Mouse (Mus musculus): ENCODE measurements around the gene Scn3a. TPM values are rescaled to one million over a fixed set of nuclear protein-coding genes. Genes with fewer than 3 reads are reported as not detected.

Gene Scn3a
- polyA plus RNA-seq, 1 experiment, result 0.21 TPM

DNA sequence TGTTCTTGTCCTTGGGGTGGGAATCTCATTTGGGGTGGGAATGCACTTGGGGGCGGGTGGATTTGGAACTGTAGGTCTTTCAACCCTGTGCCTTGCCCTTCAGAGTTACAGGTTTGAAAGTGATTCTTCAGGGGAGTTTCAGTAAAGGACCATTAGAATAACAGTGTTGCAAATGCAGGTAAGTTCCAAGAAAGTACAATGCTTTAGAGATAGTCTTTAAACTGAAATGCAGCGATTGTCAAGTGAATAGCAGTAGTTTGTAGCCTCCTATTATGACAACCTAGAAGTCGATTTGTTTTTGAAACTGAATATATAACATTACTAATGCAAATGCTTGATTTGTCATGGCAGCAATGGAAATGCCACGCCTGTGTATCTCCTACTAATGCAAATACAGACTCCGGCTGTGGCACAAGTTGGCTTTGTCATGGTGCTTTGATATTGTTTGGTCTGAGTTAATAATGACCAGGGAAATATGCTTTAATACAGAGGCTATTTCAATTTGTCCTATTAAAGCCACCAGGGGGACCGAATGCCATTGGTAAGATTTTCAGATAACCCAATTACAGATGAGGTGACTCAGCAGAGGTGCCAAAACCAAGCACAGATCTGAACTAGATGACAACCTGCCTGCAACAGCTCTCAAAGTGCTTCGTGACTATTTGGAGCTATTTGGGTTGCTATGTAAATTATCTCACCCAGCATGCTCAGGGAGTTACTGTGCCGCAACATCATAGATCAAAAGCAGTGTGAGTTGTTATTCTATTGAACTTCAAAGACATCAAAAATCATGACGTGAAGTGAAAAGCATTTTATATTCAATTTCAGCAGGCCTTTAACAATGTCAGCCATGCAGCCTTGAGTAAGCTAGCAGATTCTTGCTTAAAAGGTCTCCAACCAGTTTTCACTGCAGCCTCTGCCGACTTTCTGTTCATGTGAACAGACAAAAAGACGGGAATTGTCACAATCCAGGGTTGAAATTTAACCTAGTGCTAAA lies 145.9 kb downstream of the Scn3a start:
- Histone ChIP-seq H3K27me3 (ENCODE audit: control insufficient read depth, insufficient read depth, low read length) (no peaks in the 10 kb centered on the region), H3K27ac (ENCODE audit: control insufficient read depth, insufficient read depth, low read depth, low read length) (no peak overlapping the region), H3K4me3 (ENCODE audit: control insufficient read depth, low read depth, low read length) (no peak overlapping the region), H3K36me3 (ENCODE audit: control insufficient read depth, insufficient read depth, low read length) (no peaks in the 10 kb centered on the region), H3K4me1 (ENCODE audit: control insufficient read depth, insufficient read depth, low read length) (no peaks in the 10 kb centered on the region)
- no peak for TF ChIP-seq POLR2A (IDR thresholded peaks at IDR 0.05; ENCODE audit: control insufficient read depth, low read depth, low read length)
- TF ChIP-seq CTCF (IDR thresholded peaks at IDR 0.05; ENCODE audit: control insufficient read depth, insufficient read depth, insufficient replicate concordance, low read depth, low read length), result no peak

GRCm38 (mm10) chr2:65418608-65419007 lies 148.8 kb downstream of the Scn3a start:
- no peak for TF ChIP-seq POLR2A (IDR thresholded peaks at IDR 0.05; ENCODE audit: control insufficient read depth, low read depth, low read length)
- TF ChIP-seq CTCF (IDR thresholded peaks at IDR 0.05; ENCODE audit: control insufficient read depth, insufficient read depth, insufficient replicate concordance, low read depth, low read length), result no peak
- Histone ChIP-seq H3K36me3 (ENCODE audit: control insufficient read depth, insufficient read depth, low read length) (no peaks in the 10 kb centered on the region), H3K27me3 (ENCODE audit: control insufficient read depth, insufficient read depth, low read length) (no peaks in the 10 kb centered on the region), H3K4me1 (ENCODE audit: control insufficient read depth, insufficient read depth, low read length) (peaks cover 4% of the 10 kb centered on the region), H3K27ac (ENCODE audit: control insufficient read depth, insufficient read depth, low read depth, low read length) (no peak overlapping the region), H3K4me3 (ENCODE audit: control insufficient read depth, low read depth, low read length) (no peak overlapping the region)

DNA sequence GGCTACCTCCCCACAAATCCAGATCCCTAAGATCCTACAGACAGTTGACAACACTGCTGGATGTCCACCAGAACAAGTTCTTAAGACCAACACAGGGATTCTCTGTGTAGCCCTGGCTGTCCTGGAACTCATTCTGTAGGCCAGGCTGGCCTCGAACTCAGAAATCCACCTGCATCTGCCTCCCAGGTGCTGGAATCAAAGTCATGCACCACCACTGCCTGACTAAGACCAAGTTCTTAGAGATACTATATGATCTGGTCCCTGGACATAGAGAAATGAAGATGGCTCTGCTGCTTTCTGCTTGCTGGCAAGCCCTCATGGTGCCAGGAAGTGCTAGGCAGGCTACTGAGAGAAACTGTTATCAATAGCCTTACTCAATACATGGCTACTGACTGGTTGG lies 150.9 kb downstream of the Scn3a start:
- no peak overlapping the region for H3K27ac ChIP-seq (ENCODE audit: control insufficient read depth, insufficient read depth, low read depth, low read length)
- no peaks in the 10 kb centered on the region for H3K36me3 ChIP-seq (ENCODE audit: control insufficient read depth, insufficient read depth, low read length)
- TF ChIP-seq POLR2A (IDR thresholded peaks at IDR 0.05; ENCODE audit: control insufficient read depth, low read depth, low read length) (no peak), CTCF (IDR thresholded peaks at IDR 0.05; ENCODE audit: control insufficient read depth, insufficient read depth, insufficient replicate concordance, low read depth, low read length) (no peak)
- peaks cover 4% of the 10 kb centered on the region for H3K4me1 ChIP-seq (ENCODE audit: control insufficient read depth, insufficient read depth, low read length)
- no peak overlapping the region for H3K4me3 ChIP-seq (ENCODE audit: control insufficient read depth, low read depth, low read length)
- no peaks in the 10 kb centered on the region for H3K27me3 ChIP-seq (ENCODE audit: control insufficient read depth, insufficient read depth, low read length)

GRCm38 (mm10) chr2:65415294-65415693 lies 152.1 kb downstream of the Scn3a start:
- peaks cover 4% of the 10 kb centered on the region for H3K4me1 ChIP-seq (ENCODE audit: control insufficient read depth, insufficient read depth, low read length)
- H3K36me3 ChIP-seq (ENCODE audit: control insufficient read depth, insufficient read depth, low read length), result no peaks in the 10 kb centered on the region
- H3K27ac ChIP-seq (ENCODE audit: control insufficient read depth, insufficient read depth, low read depth, low read length), result no peak overlapping the region
- TF ChIP-seq CTCF (IDR thresholded peaks at IDR 0.05; ENCODE audit: control insufficient read depth, insufficient read depth, insufficient replicate concordance, low read depth, low read length), result no peak
- no peak for TF ChIP-seq POLR2A (IDR thresholded peaks at IDR 0.05; ENCODE audit: control insufficient read depth, low read depth, low read length)
- H3K27me3 ChIP-seq (ENCODE audit: control insufficient read depth, insufficient read depth, low read length), result no peaks in the 10 kb centered on the region
- no peak overlapping the region for H3K4me3 ChIP-seq (ENCODE audit: control insufficient read depth, low read depth, low read length)

- H3K36me3 ChIP-seq (ENCODE audit: control insufficient read depth, insufficient read depth, low read length), result no peaks in the 10 kb centered on the region
- no peak overlapping the region for H3K27ac ChIP-seq (ENCODE audit: control insufficient read depth, insufficient read depth, low read depth, low read length)
- H3K4me3 ChIP-seq (ENCODE audit: control insufficient read depth, low read depth, low read length), result no peak overlapping the region; the same call in 1 of the 2 replicates
- H3K27me3 ChIP-seq (ENCODE audit: control insufficient read depth, insufficient read depth, low read length), result no peaks in the 10 kb centered on the region
- TF ChIP-seq CTCF (IDR thresholded peaks at IDR 0.05; ENCODE audit: control insufficient read depth, insufficient read depth, insufficient replicate concordance, low read depth, low read length) (no peak), POLR2A (IDR thresholded peaks at IDR 0.05; ENCODE audit: control insufficient read depth, low read depth, low read length) (no peak)
- H3K4me1 ChIP-seq (ENCODE audit: control insufficient read depth, insufficient read depth, low read length), result peaks cover 4% of the 10 kb centered on the region
These were observed 152.6 kb downstream of the Scn3a start for GRCm38 (mm10) chr2:65414806-65415281.

DNA sequence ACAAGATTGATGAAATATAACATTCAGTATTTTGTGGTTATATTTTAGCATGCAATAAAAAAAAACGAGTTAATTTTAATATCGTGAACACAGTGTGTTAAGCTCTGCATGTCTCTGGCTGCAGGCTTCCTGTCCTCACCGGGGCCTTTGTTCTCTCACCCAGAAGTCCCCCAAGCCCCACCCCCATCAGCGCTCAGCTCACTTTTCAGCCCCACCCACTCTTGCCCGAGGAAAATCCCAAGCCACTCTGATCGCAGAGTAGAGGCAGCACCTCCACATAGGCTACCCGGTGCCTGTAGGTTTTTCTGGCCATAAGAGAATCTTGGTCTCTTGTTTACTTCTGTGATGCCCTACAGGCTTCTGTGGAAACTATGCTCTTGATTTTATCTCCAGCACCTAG lies 153.2 kb downstream of the Scn3a start:
- no peaks in the 10 kb centered on the region for H3K36me3 ChIP-seq (ENCODE audit: control insufficient read depth, insufficient read depth, low read length)
- H3K27me3 ChIP-seq (ENCODE audit: control insufficient read depth, insufficient read depth, low read length), result no peaks in the 10 kb centered on the region
- TF ChIP-seq POLR2A (IDR thresholded peaks at IDR 0.05; ENCODE audit: control insufficient read depth, low read depth, low read length) (no peak), CTCF (IDR thresholded peaks at IDR 0.05; ENCODE audit: control insufficient read depth, insufficient read depth, insufficient replicate concordance, low read depth, low read length) (no peak)
- no peak overlapping the region; the same call in 1 of the 2 replicates for H3K4me3 ChIP-seq (ENCODE audit: control insufficient read depth, low read depth, low read length)
- H3K27ac ChIP-seq (ENCODE audit: control insufficient read depth, insufficient read depth, low read depth, low read length), result no peak overlapping the region
- H3K4me1 ChIP-seq (ENCODE audit: control insufficient read depth, insufficient read depth, low read length), result peaks cover 4% of the 10 kb centered on the region

GRCm38 (mm10) chr2:65413746-65414145 lies 153.7 kb downstream of the Scn3a start:
- TF ChIP-seq CTCF (IDR thresholded peaks at IDR 0.05; ENCODE audit: control insufficient read depth, insufficient read depth, insufficient replicate concordance, low read depth, low read length), result no peak
- TF ChIP-seq POLR2A (IDR thresholded peaks at IDR 0.05; ENCODE audit: control insufficient read depth, low read depth, low read length), result no peak
- H3K4me3 ChIP-seq (ENCODE audit: control insufficient read depth, low read depth, low read length), result no peak overlapping the region
- H3K27ac ChIP-seq (ENCODE audit: control insufficient read depth, insufficient read depth, low read depth, low read length), result no peak overlapping the region
- H3K27me3 ChIP-seq (ENCODE audit: control insufficient read depth, insufficient read depth, low read length), result no peaks in the 10 kb centered on the region
- H3K4me1 ChIP-seq (ENCODE audit: control insufficient read depth, insufficient read depth, low read length), result peaks cover 4% of the 10 kb centered on the region
- no peaks in the 10 kb centered on the region for H3K36me3 ChIP-seq (ENCODE audit: control insufficient read depth, insufficient read depth, low read length)

Other genes with a start within 250 kb of the Scn3a start
- 0.06 and 0.13 TPM in 2 replicates for gene Slc38a11, start 203.6 kb downstream of the Scn3a start, polyA plus RNA-seq (2012; rRNA removed)
- 1.4 and 1.5 TPM in 2 replicates for gene Scn2a, start 53.1 kb upstream of the Scn3a start, polyA plus RNA-seq (2012; rRNA removed)

Data from testis, adult 2 months (tissue).